Mouse (Mus musculus): Measurements from ENCODE around the gene Ctsc.
A peak's percentile ranks its signal among the peaks of the same experiment; 100 is the strongest.

Ctsc gene

GRCm38 (mm10) chr7:88296932-88297331 lies 19.0 kb downstream of the Ctsc start:
- DNase-seq, result no peak

- no peak for DNase-seq
Measured at GRCm38 (mm10) chr7:88305750-88306149, 27.9 kb downstream of the Ctsc start.

GRCm38 (mm10) chr7:88306725-88307124 lies 28.8 kb downstream of the Ctsc start:
- DNase-seq, result no peak

GRCm38 (mm10) chr7:88310398-88311180 lies 32.7 kb downstream of the Ctsc start:
- DNase-seq, result no peak

GRCm38 (mm10) chr7:88316408-88316807 lies 38.5 kb downstream of the Ctsc start:
- DNase-seq, result no peak

- DNase-seq, result no peak
Measured at GRCm38 (mm10) chr7:88318474-88318873, 40.6 kb downstream of the Ctsc start.

GRCm38 (mm10) chr7:88318904-88319303 lies 41.0 kb downstream of the Ctsc start:
- DNase-seq, result no peak

- no peak for DNase-seq
Measured at GRCm38 (mm10) chr7:88319414-88320140, 41.7 kb downstream of the Ctsc start.

GRCm38 (mm10) chr7:88320628-88321336 lies 42.9 kb downstream of the Ctsc start:
- DNase-seq, result no peak

- no peak for DNase-seq
Measured at GRCm38 (mm10) chr7:88322431-88322830, 44.5 kb downstream of the Ctsc start.

- DNase-seq, result no peak
Measured at GRCm38 (mm10) chr7:88327495-88327894, 49.6 kb downstream of the Ctsc start.

- DNase-seq, result no peak
Measured at GRCm38 (mm10) chr7:88343828-88344227, 65.9 kb downstream of the Ctsc start.

- no peak for DNase-seq
Measured at GRCm38 (mm10) chr7:88346035-88346434, 68.2 kb downstream of the Ctsc start.

- DNase-seq, result peak; percentile 5
Measured at GRCm38 (mm10) chr7:88356871-88357776, 79.2 kb downstream of the Ctsc start.

GRCm38 (mm10) chr7:88358042-88358878 lies 80.4 kb downstream of the Ctsc start:
- DNase-seq, result no peak
